Mouse (Mus musculus): Measurements from ENCODE around the gene Tpgs1. TPM values are rescaled to one million over a fixed set of nuclear protein-coding genes. Genes with fewer than 3 reads are reported as not detected.
"Not testable (repeated sequence)": the region's sequence is repeated elsewhere in the genome, so short reads cannot be mapped to it uniquely, and the experiment has no call there.

The Tpgs1 gene
- polyA plus RNA-seq, 1 experiment: 29.1 TPM

DNA sequence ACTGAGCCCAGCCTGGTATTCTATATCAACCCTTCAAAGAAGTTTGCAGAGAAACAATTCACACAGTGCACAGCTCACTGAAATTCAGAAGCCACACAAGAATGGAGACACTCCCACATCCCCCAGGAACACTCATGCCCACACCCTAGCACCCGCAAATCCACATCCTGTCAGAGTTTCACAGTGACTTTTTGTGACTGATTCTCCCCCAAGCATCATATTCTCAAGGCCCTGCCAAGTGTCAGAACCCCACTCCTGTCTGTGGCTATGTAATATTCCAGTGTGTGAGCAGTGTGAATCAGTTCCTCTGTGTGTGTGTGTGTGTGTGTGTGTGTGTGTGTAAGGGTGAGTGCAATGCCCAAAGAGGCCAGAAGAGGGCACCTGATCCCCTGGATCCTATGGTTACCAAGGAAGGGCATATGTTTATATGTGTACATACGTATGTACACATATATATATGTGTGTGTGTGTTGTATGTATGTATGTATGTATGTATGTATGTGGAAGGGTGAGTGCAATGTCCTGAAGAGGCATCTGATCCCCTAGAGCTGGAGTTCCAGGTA lies 22.9 kb downstream of the Tpgs1 start:
- no peak for DNase-seq (ENCODE audit: low spot score)

GRCm38 (mm10) chr10:79693580-79694378 lies 24.6 kb downstream of the Tpgs1 start:
- no peak for DNase-seq (ENCODE audit: low spot score)

GRCm38 (mm10) chr10:79694379-79694655 lies 25.1 kb downstream of the Tpgs1 start:
- DNase-seq (ENCODE audit: low spot score): no peak

GRCm38 (mm10) chr10:79695231-79696128 lies 26.3 kb downstream of the Tpgs1 start:
- peak; percentile 61 for DNase-seq (ENCODE audit: low spot score)

DNA sequence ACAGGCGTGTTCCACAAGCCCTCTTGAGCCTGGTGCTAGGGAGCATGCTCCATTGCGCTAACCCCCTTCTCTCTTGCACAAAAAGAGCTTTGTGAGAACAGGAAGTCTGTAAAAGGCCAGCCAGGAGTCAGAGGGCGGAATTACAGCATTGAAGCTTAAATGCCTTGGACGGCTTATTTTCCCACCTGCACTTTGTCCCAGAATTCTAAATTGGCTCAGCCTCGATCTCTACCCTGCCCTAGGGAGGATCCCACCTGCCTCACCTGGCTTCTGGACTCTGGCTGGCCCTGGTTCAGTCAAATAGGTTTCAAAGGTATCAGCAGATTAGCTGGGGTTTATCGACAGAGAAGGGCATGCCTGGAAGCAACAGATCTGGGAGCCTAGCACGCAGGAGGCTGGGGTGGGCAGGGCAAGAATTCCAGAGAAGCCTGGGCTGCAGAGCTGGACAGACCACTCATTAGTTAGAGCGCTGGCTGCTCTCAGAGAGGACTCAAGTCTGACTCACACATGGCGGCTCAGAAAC lies 27.0 kb downstream of the Tpgs1 start:
- no peak for DNase-seq (ENCODE audit: low spot score)

DNA sequence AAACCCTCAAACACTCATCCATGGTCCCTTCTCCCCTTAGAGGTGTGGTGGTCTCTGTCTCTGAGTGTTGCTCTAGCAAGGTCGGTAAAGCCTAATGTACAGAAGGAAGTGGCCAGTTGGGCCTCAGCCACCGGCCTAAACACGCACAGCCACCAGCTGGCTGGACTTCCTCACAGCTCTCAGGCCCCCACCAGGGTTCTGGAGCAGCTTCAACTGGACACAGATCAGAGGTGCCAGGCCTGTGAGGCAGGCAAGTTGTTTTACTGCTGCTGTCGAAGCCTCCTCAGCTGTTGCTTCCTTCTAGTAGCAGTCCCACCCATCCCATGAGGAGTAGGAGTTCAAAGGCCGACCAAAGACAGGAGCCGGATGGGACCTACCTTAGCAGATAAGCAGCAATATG lies 28.7 kb downstream of the Tpgs1 start:
- DNase-seq (ENCODE audit: low spot score): no peak

GRCm38 (mm10) chr10:79698459-79698858 lies 29.3 kb downstream of the Tpgs1 start:
- DNase-seq (ENCODE audit: low spot score): no peak

- DNase-seq (ENCODE audit: low spot score): no peak
Measured at GRCm38 (mm10) chr10:79700676-79701075, 31.5 kb downstream of the Tpgs1 start.

- no peak for DNase-seq (ENCODE audit: low spot score)
Measured at GRCm38 (mm10) chr10:79701443-79702129, 32.4 kb downstream of the Tpgs1 start.

- DNase-seq (ENCODE audit: low spot score): not testable (repeated sequence)
Measured at GRCm38 (mm10) chr10:79702970-79703369, 33.8 kb downstream of the Tpgs1 start.

DNA sequence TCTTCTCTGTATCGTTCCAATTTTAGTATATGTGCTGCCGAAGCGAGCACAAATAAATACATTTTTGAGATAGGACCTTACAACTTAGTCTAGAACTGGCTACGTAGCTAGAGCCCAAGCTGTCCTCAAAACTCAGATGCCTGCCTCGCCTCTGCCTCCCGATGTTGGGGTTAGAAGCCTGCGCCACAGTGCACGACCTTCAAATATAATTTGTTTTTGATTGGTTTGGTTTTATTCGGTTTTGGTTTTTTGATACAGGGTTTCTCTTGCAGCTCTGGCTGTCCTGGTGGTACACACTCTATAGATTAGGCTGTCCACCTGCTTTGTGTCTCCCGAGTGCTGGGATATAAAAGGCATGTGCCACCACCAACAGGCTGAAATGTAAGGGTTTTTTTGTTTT lies 34.4 kb downstream of the Tpgs1 start:
- DNase-seq (ENCODE audit: low spot score): no peak

DNA sequence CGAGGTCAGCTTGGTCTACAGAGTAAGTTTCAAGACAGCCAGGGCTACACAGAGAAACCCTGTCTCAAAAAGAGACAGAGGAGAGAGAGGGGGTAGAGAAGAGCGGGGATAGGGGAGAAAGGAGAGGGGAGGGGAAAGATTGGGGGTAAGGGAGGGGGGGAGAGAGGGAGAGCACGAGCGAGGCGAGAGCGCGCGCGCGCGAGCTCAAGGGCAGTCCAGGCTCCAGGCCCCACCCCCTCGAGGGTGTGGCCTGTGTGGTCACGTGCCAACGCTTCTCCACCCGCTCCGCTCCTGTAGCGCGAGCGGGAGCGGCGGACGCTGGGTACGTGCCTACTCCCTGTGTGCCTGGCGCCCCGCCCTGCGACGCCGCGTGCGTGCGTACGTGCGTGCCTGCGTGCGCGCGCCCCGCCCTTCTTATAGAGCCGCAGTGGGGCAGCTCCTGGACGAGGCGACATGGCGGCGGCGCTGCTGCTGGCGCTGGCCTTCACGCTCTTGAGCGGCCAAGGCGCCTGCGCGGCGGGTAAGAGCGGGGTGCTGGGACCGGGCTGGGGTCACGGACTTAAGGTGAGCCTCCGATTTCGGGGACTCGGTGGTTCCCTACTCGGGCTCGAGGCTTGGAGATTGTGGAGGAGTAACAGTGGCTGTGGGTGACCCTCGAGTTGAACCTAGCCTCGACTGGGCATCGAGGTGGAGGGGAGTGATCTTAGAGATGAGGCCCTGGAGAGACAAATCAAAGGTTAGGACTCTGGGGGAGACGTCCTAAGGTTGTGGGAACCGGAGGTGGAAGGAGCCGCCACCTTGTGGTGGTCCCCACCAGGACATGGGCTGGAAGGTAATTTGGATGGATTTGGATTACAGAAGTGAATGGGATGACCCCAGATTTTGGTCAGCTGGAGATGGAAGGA lies 35.1 kb downstream of the Tpgs1 start, which contains the start of gene Bsg:
TSS of gene Bsg (plus strand) at position 427 of the 905 bp plus-strand sequence.
- DNase-seq (ENCODE audit: low spot score): peak; percentile 92

DNA sequence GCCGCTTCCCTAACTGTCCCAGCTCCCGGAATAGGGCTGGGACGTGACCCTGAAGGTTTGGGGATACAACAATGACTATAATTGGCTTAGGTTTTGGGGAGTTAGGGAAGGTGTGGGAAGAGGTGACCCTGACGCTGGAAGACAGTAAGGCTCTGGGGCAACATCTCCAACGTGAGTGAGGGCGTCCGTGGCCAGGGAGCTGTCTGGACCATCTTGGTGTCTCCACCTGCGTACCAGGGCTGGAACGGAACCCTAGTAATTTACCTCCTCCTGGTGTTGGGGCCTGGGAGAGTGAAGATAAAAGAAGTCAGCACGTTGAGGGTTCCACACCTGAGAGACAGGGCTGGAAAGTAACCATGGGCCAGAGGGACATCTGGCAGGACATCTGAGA lies 35.8 kb downstream of the Tpgs1 start:
- DNase-seq (ENCODE audit: low spot score): no peak

DNA sequence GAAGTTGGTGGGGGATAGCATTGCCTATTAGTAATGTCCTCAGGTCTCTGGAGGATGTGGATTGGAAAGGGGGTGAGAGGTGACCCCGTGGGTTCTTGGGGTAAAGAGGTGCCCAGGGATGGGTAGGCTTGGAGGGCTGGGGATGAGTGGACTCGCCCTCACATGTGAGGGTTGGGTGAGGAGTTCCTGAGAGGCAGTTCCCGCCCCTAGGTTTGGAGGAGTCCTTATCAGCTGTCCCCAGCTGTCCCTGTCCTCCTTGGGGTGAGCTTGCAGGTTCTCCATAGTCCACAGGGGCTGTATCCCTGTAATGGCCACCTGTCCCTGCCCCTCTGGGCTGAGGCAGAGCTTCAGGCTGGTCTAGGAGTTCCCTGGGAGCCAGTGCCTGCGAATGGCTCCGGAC lies 36.8 kb downstream of the Tpgs1 start:
- no peak for DNase-seq (ENCODE audit: low spot score)

- no peak for DNase-seq (ENCODE audit: low spot score)
Measured at GRCm38 (mm10) chr10:79706406-79707094, 37.4 kb downstream of the Tpgs1 start.

- no peak for DNase-seq (ENCODE audit: low spot score)
Measured at GRCm38 (mm10) chr10:79707162-79707561, 38.0 kb downstream of the Tpgs1 start.

DNA sequence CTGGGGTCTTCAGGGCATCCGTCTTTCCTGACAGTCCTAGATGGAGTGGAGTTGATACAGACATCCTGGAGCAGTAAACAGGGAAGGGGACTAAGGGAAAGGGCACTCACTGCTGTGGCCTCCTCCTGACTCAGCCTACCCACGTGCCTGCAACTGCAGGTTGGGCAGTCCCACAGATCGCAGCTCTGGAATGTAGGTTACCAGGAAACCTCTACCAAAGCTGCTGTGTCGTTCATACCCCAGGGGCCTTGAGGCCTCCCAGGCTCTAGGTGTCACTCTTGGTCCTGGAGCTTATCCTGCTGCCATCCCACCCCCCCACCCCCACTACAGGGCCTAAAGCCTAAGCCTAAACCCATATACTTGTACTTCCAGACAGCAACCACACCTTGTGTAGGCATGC lies 38.6 kb downstream of the Tpgs1 start:
- DNase-seq (ENCODE audit: low spot score): no peak

- DNase-seq (ENCODE audit: low spot score): no peak
Measured at GRCm38 (mm10) chr10:79708668-79709067, 39.5 kb downstream of the Tpgs1 start.

- no peak for DNase-seq (ENCODE audit: low spot score)
Measured at GRCm38 (mm10) chr10:79709307-79709706, 40.1 kb downstream of the Tpgs1 start.

GRCm38 (mm10) chr10:79712029-79712428 lies 42.9 kb downstream of the Tpgs1 start:
- DNase-seq (ENCODE audit: low spot score): no peak

Data from urinary bladder, adult 2 months (tissue).